Mouse (Mus musculus) kidney, embryonic 14.5 days (tissue): ENCODE results near the gene Gpr171. TPM values are rescaled to one million over a fixed set of nuclear protein-coding genes. Genes with fewer than 3 reads are reported as not detected.
"Not testable (repeated sequence)": the region's sequence is repeated elsewhere in the genome, so short reads cannot be mapped to it uniquely, and the experiment has no call there.

Source experiments
- ATAC-seq: fragments of 200-750 bp; cut with Nextera tagmentation; 2 replicates; pipeline ENCODE4 v1.8.0; 2017; ENCODE audit warnings: moderate number of reproducible peaks, mild to moderate bottlenecking, moderate TSS enrichment, moderate library complexity; ENCODE audit not compliant: low FRiP score, low TSS enrichment
- H3K27ac ChIP-seq: fragments of 300-500 bp; sonication (generic); 2 replicates; pipeline ENCODE4 v1.5.1; 2014; ENCODE audit warnings: low read depth, mild to moderate bottlenecking, low read length, moderate library complexity, mixed read lengths
- H3K27me3 ChIP-seq: fragments of 300-500 bp; sonication (generic); 2 replicates; pipeline ENCODE4 v1.6.1; 2014; ENCODE audit warnings: mild to moderate bottlenecking, low read length; ENCODE audit not compliant: control insufficient read depth, insufficient read depth
- H3K36me3 ChIP-seq: fragments of 300-500 bp; sonication (generic); 2 replicates; pipeline ENCODE4 v1.6.1; 2014; ENCODE audit warnings: low read length, mixed read lengths; ENCODE audit not compliant: control insufficient read depth, insufficient read depth
- H3K4me1 ChIP-seq: fragments of 300-500 bp; sonication (generic); 2 replicates; pipeline ENCODE4 v1.6.1; 2014; ENCODE audit warnings: low read length, mixed read lengths; ENCODE audit not compliant: control insufficient read depth, insufficient read depth
- H3K4me2 ChIP-seq: fragments of 300-500 bp; sonication (generic); replicated peaks from 2 replicates; pipeline ENCODE4 v1.6.1; 2014; ENCODE audit warnings: low read depth, mild to moderate bottlenecking, low read length
- H3K4me3 ChIP-seq: fragments of 300-500 bp; sonication (generic); 2 replicates; pipeline ENCODE4 v1.5.1; 2014; ENCODE audit warnings: mild to moderate bottlenecking, low read length
- H3K9ac ChIP-seq: fragments of 300-500 bp; sonication (generic); 2 replicates; pipeline ENCODE4 v1.6.1; 2014; ENCODE audit warnings: low read depth, mild to moderate bottlenecking, low read length, moderate library complexity
- H3K9me3 ChIP-seq: fragments of 300-500 bp; sonication (generic); 2 replicates; pipeline ENCODE4 v1.6.1; 2016; ENCODE audit warnings: low read length; ENCODE audit not compliant: control insufficient read depth
- WGBS: fragments of 180-500 bp; shearing (Covaris S2); extraction: QIAGEN DNeasy Blood & Tissue Kit; methylation state at CpG from one replicate; pipeline ENCODE4 v1.1.7; 2014; 5-methylcytosine and 5-hydroxymethylcytosine counted together
- polyA plus RNA-seq: library from polyadenylated mRNA; unstranded; fragments of >200 nt; fragmentation: Nextera tagmentation; extraction: Ambion mirVana; gene quantifications from 2 replicates; pipeline ENCODE4 v1.2.1, GENCODE M21; 2014

Gpr171 gene
- polyA plus RNA-seq, 1 experiment from 2014 or later: 0.58 TPM

DNA sequence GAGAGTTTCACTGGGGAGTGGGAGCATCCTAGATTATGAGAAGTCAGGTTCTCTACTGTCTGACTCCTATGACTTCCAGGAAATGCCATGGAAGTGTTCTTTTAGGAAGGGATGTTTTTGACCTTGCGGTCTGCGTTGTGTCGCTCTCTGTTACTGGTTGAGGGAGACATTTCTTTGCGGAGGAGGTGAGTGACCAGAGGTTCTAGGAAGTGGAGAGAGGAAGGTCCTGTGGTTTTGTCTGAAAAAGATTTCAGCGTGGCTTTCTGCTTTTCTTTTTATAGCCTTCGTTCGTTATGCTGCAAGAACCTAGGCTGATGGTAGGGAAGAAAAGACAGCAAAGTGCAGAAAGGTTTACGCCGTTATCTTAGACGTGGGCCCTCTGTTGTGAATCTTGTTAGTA, 3.1 kb downstream of the Gpr171 start:
- Histone ChIP-seq H3K4me3 (no peak overlapping the region), H3K27ac (no peak overlapping the region), H3K4me2 (no peak overlapping the region), H3K36me3 (no peaks in the 10 kb centered on the region; the same call in 1 of the 2 replicates), H3K9me3 (no peaks in the 10 kb centered on the region), H3K27me3 (no peaks in the 10 kb centered on the region), H3K9ac (no peak overlapping the region), H3K4me1 (no peaks in the 10 kb centered on the region)
- WGBS: 76% methylated on average over 10 of the region's 10 CpGs
- ATAC-seq: no peak

DNA sequence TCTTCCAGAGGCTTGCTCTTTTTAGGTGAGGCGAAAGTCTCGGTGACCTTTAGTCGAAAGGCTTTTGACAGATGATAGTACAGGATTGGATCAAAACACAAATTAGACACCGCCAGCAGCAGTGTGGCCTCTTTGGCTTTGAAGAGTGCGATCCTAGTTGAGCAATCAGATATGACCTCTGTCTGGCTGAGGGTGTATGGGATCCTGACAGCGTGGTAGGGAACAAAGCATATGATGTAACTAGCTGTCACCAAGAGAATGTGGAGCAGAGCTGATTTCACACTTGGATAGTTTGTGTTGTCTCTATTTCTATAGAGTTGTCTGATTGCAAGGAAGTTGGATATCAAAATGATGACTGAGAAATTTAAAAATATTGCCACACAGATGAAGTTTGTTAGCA, 4.2 kb downstream of the Gpr171 start:
- ATAC-seq: no peak
- 86% methylated on average over 6 of the region's 6 CpGs for WGBS
- no peaks in the 10 kb centered on the region for H3K27me3 ChIP-seq
- no peak overlapping the region for H3K27ac ChIP-seq
- H3K4me2 ChIP-seq: no peak overlapping the region
- no peaks in the 10 kb centered on the region for H3K4me1 ChIP-seq
- H3K36me3 ChIP-seq: no peaks in the 10 kb centered on the region; the same call in 1 of the 2 replicates
- no peak overlapping the region for H3K9ac ChIP-seq
- H3K9me3 ChIP-seq: no peaks in the 10 kb centered on the region
- H3K4me3 ChIP-seq: no peak overlapping the region

DNA sequence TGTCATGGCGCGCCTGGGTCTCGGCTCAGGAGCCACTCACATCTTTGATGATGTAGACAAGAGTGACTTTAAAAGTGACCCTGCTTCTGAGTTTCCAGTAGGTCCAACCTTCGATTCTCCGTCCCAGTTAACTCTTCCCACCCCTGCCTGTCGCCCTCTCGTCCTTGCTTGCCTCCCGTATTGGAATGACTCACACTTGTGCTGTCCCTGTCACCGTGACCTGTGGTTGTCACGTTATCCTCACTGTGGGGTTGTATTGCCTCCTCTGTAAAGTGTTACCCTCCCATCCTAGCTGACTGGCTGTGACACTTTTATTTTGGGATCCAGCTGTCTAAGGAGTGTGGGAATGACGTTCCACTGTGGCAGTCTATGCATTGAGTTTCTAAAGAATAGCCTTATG, 8.9 kb downstream of the Gpr171 start:
- Histone ChIP-seq H3K4me3 (no peak overlapping the region), H3K4me1 (no peaks in the 10 kb centered on the region), H3K9ac (no peak overlapping the region), H3K27me3 (no peaks in the 10 kb centered on the region), H3K9me3 (no peaks in the 10 kb centered on the region), H3K36me3 (no peaks in the 10 kb centered on the region; the same call in 1 of the 2 replicates), H3K4me2 (no peak overlapping the region), H3K27ac (no peak overlapping the region)
- ATAC-seq: no peak
- 58% methylated on average over 11 of the region's 11 CpGs for WGBS

DNA sequence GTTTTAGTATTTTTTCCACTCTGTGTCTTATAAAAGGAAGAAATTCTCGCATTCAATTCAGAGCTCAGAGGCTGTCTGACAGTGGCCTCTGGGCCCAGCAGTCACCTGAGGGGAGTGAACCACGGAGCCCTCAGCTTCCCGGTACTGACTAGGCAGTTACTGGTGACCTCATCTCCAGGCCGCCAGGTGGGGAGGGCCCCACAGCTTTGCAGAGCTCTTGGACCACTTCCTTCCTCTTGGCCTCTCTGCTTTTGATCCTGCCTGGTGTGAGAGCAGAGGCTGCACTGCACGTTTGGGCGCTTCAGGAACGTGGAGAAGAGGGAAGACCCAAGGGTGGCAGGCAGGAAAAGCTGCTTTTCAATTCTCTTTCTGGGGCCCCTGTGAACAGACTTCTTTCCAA, 20.7 kb downstream of the Gpr171 start:
- Histone ChIP-seq H3K27ac (no peak overlapping the region), H3K9ac (no peak overlapping the region), H3K4me3 (no peak overlapping the region), H3K27me3 (no peaks in the 10 kb centered on the region), H3K9me3 (no peaks in the 10 kb centered on the region), H3K4me1 (peaks cover 9% of the 10 kb centered on the region; the same call in 1 of the 2 replicates), H3K4me2 (no peak overlapping the region), H3K36me3 (no peaks in the 10 kb centered on the region)
- WGBS: 5% methylated on average over 7 of the region's 7 CpGs
- ATAC-seq: peak; percentile 69

GRCm38 (mm10) chr3:59080293-59080916, 21.2 kb downstream of the Gpr171 start:
- no peaks in the 10 kb centered on the region for H3K27me3 ChIP-seq
- peak; percentile 58 for ATAC-seq
- no peak overlapping the region for H3K27ac ChIP-seq
- H3K4me2 ChIP-seq: no peak overlapping the region
- no peaks in the 10 kb centered on the region for H3K9me3 ChIP-seq
- H3K36me3 ChIP-seq: no peaks in the 10 kb centered on the region
- peaks cover 9% of the 10 kb centered on the region; the same call in 1 of the 2 replicates for H3K4me1 ChIP-seq
- no peak overlapping the region for H3K4me3 ChIP-seq
- no peak overlapping the region for H3K9ac ChIP-seq
- 3% methylated on average over 6 of the region's 6 CpGs for WGBS

DNA sequence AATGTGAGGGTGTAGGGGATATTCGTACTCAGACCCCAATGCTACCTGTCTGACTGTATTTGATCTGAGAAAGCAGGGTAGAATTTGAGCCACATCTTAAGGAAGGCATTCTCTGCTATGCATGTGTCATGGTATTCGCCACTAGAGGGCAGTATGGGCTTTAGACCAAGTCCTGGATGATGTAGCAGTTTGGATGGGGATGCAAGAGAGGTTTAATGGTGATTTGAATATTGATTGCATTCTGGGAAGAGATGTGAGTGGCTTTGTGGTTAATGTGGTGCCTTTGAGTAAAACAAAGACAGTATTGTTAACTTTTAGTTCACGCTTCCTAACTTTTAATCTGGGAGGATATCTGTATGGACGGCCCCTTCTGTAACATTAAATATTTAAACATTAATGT, 22.3 kb downstream of the Gpr171 start:
- H3K4me3 ChIP-seq: no peak overlapping the region
- 44% methylated on average over 4 of the region's 4 CpGs for WGBS
- H3K4me2 ChIP-seq: no peak overlapping the region
- no peaks in the 10 kb centered on the region for H3K36me3 ChIP-seq
- H3K4me1 ChIP-seq: peaks cover 9% of the 10 kb centered on the region; the same call in 1 of the 2 replicates
- ATAC-seq: peak; percentile 56; the same call in 1 of the 2 replicates
- H3K27me3 ChIP-seq: no peaks in the 10 kb centered on the region
- H3K9ac ChIP-seq: no peak overlapping the region
- H3K9me3 ChIP-seq: no peaks in the 10 kb centered on the region
- H3K27ac ChIP-seq: no peak overlapping the region

- no peaks in the 10 kb centered on the region for H3K27me3 ChIP-seq
- no peak for ATAC-seq
- H3K9me3 ChIP-seq: no peaks in the 10 kb centered on the region
- peaks cover 9% of the 10 kb centered on the region; the same call in 1 of the 2 replicates for H3K4me1 ChIP-seq
- H3K27ac ChIP-seq: no peak overlapping the region
- no peaks in the 10 kb centered on the region for H3K36me3 ChIP-seq
- WGBS: 61% methylated on average over 11 of the region's 11 CpGs
- H3K4me3 ChIP-seq: no peak overlapping the region
- no peak overlapping the region for H3K4me2 ChIP-seq
- H3K9ac ChIP-seq: no peak overlapping the region
These were observed 23.0 kb downstream of the Gpr171 start for GRCm38 (mm10) chr3:59078585-59078984.

GRCm38 (mm10) chr3:59077278-59077677, 24.3 kb downstream of the Gpr171 start:
- no peak overlapping the region for H3K27ac ChIP-seq
- no peak overlapping the region for H3K9ac ChIP-seq
- no peak overlapping the region for H3K4me2 ChIP-seq
- 58% methylated on average over 4 of the region's 4 CpGs for WGBS
- no peak for ATAC-seq
- H3K27me3 ChIP-seq: no peaks in the 10 kb centered on the region
- no peaks in the 10 kb centered on the region for H3K9me3 ChIP-seq
- H3K4me3 ChIP-seq: no peak overlapping the region
- H3K36me3 ChIP-seq: no peaks in the 10 kb centered on the region
- peaks cover 9% of the 10 kb centered on the region; the same call in 1 of the 2 replicates for H3K4me1 ChIP-seq

DNA sequence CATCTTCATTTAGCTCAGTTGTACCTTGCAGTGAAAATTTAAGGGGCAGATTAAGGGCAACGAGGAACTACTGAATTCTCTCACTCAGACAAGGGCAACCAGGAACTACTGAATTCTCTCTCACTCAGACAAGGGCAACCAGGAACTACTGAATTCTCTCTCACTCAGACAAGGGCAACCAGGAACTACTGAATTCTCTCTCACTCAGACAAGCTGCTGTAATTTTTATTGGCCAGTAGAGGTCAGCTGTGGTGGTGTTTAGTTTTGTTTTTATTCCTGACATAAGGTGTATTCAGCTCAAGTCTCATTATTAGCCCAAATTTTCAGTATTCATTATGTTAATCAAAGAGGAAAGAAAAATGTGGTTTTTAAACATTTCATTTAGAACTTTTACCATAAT, 32.5 kb downstream of the Gpr171 start:
- not testable (repeated sequence) for H3K9me3 ChIP-seq, H3K4me2 ChIP-seq, H3K9ac ChIP-seq, H3K4me3 ChIP-seq, H3K27me3 ChIP-seq, ATAC-seq, H3K27ac ChIP-seq, H3K4me1 ChIP-seq, H3K36me3 ChIP-seq
- WGBS: 79% methylated on average over 1 of the region's 1 CpGs
